Mouse (Mus musculus) frontal cortex, adult (tissue): Measurements from ENCODE around the gene Hoxb13.

ENCODE experiments used
- ATAC-seq: cut with Nextera tagmentation; 2 replicates; pipeline ENCODE4 v1.9.2; 2017; ENCODE audit warnings: mild to moderate bottlenecking, moderate library complexity, mixed read lengths; ENCODE audit not compliant: low TSS enrichment

Hoxb13 gene

DNA sequence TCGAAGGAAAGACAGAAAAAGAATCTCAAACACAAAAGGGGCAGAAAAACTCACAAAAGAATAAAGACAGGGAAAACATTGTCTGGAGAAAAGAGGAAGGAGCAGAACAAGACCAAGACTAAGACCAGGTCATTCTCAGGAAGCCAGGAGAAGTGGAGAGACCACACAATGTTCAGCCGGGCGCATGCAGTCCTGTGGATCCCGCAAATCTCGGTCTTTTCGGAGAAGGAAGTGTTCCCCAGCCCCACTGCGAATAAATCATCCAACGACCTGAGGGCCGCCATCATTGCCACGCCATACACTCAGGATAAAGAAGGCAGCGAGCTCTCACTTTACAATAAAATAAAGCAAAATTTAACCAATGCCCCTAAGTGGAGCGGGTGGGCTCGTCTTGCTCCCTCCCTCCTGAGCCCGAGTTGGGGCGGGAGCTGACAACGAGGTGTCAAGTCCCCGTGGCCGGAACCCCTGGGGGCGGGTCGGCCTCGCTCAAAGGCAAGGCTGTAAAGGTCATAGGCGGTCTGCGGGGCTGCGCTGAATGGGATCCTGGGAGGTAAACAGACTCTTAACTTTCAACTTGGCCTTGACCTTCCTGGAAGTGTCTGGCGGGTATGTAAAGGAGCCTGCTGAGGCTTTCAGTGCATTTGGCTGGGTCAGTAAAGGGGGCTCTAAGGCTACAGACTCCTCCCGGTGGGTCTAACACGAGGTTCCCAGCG, 4.2 kb upstream of the Hoxb13 start:
- no peak for ATAC-seq

DNA sequence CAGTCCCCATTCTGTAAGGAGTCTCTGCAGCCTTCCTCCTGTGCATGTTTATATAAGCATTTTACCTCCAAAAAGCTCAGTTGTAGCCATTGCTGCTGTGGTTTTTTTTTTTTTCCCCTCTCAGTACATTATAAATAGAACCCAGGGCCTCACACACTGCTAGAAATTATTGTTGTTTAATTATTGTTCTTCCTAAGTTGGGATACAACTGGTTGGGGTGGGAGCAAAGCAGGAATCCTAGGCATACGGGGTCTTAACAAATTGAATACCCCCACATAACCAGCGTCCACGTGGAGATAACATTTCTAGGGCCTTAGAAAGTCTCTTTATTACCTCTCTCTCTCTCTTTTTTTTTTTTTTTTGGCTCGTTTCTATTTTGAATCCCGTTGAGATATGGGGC, 3.0 kb upstream of the Hoxb13 start:
- ATAC-seq: no peak

DNA sequence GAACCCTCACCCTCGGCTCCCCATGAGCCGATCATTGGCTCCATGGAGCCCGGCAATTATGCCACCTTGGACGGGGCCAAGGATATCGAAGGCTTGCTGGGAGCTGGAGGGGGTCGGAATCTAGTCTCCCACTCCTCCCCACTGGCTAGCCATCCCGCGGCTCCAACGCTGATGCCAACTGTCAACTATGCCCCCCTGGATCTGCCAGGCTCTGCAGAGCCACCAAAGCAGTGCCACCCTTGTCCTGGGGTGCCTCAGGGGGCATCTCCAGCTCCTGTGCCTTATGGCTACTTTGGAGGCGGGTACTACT, 240 bp downstream of the Hoxb13 start:
- no peak for ATAC-seq

DNA sequence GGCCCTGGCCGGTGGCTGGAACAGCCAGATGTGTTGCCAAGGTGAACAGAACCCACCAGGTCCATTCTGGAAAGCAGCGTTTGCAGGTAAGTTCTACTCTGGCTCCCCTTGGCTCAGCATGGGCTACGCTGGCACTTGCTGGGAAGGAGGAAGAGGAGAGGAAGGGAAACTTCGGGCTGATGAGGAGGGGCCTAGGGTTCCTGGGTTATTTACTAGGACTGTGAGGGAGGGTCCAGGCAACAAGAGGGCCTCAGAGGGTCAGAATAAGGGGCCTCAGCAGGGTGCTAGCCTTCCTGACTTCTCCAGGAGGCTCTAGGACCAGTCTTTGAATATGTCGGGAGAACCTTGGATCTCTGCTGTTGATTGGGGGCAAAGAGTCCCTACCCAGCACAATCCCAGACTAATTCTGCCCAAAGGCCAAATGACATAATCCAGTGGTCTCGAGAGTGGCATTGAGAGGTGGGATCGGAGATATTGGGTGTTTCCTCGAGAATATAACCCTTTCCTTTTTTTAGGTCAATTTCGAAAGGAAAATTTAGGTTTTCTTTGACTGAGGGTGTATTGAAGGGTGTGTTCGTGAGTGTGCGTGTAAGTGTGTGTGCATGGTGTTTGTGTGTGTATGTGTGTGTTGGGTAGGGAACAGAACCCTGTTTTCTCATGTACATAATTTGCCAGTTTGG, 985 bp downstream of the Hoxb13 start:
- ATAC-seq: no peak

DNA sequence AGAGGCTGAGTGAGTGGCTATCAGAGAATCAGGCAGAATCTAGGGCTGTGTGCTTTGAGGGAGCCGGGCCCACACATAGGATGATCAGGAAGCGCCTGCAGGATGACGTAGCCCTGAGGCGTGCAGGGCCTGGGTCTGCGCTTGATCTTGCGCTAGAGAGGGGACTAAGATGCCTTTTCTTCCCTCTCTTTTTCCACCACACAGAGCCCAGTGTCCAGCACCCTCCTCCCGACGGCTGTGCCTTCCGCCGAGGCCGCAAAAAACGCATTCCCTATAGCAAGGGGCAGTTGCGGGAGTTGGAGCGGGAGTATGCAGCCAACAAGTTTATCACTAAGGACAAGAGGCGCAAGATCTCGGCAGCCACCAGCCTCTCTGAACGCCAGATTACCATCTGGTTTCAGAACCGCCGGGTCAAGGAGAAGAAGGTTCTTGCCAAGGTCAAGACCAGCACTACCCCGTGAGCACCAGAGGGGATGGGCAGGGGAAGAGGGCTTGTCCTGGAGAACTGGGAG, 1.7 kb downstream of the Hoxb13 start:
- ATAC-seq: no peak

DNA sequence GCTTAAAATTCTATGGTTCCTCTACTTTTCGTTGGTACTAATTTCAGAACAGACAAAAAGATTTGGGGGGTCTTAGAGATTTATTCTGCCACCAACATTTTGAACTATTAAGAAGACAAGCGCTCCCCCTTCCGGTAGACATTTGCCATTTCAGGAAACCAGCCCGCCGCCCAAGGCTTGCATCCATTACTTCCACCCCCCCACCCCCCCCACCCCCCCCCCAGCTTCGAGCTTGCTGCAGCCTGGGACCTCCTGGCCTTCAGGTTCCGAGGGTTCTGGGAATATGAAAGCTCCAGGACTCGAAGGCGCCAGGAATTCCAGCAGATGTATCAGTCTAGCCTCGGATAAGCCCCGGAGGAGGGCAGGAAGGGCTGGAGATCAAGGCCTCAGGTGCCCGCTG, 4.5 kb downstream of the Hoxb13 start:
- ATAC-seq: no peak

DNA sequence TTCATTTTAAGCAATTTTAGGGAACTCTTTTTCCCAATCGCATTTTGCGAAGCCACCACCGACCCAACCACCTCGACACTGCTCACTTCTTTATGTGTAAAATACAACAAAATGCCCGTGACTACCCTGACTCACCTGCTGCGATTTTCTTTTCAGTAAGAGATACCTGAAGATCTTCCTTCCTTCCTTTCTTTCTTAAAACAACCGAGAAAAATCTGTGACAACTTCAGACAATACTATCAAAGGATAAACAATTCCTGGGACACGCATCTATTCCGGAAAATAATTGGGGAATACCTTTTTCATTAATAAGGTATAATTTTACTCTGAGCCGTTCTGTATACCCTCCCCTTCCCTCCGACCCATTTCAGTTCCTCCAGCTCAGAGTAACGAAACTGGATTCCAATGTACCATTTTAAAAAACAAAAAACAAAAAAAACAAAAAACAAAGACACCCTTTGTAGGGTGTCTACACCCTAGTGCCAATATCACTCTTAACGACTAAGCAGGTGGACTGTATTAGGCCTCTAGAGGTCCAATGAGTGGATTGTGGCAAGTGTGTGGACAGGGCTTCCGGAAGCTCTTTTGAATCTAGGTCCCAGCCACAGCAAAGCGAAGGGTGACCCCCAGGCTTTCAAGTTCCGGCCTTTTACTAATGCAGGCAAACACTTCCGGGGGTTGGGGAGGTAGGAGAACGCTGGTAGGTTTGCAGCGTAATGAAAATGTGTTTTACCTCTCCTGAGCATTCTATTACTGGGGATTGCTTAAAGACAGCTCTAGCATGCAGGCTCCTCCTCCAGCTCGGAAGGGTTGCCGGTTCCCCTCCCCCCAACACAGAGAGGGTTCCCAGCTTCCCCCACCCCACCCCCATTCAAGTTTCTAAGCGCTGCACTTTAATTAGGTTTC, 5.3 kb downstream of the Hoxb13 start:
- no peak for ATAC-seq

DNA sequence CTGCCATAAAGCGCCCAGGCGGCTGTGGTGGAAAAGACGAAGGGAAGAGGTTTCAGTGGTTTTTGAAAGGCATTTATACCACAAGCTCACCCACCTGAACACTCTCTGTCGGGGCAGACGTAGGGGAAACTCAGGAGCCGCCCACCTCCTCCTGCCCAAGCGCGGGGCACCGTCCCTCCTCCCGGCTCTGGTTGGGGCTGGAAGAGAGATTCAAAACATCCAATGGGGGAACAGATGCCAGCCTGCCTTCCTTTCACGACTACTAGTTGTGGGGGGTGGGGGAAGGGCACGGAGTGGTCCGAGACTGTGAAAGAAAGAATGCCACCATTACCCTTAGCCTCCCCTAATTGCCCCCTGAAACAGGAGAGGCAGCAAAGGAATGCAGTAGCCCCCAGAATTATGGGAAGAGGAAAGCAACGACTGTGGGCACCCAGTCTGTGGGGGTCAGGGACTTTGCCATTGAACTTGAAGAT, 6.1 kb downstream of the Hoxb13 start:
- ATAC-seq: no peak

DNA sequence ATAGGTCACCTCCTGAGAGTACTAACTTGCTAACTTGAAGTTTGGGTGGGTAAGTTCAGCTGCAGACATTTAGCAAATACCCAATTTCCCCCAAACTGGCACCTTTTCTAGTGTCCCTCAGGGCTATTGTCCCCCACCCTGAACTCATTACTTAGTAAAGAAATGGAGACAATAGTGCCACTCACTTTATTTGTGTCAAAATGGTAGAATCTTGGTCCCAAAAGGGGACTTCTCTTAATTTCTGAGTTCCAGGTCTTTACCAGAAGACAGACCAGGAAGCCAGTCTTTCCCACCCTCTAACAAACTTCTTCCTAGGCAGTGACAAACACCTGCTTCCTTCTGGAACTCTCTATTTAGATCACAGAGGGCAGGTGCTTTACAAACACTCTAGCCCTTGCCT, 7.6 kb downstream of the Hoxb13 start:
- no peak for ATAC-seq

DNA sequence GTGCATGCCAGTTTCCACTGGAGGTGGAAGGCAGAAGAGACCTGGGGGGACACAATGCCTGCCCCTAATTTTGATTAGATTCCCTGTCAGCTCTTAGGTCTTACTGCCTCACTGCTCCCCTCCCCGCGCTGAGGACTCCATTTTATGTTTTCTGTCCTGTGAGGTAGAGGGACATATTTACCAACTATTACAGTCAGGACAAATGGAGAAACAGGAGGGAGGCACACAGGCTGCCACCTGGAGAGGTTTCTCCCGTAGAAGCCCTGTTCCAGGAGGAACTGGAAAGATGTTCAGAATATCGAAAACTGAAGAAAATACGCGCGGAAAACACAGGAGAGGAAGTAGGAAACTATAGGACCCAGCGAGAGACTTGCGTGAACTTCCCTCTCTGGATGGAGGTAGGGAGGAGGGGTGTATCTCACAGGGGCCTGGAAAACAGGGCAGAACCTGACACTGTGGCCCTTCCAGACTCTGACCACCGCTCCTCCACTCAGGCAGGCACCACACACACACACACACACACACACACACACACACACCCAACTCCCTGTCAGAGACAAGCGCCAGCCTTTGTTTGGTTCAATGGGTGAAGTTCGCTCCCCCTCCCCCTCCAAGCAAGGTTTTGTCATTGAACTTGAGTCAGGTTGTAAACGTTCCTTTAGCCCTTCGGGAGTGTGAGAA, 8.4 kb downstream of the Hoxb13 start:
- no peak for ATAC-seq

DNA sequence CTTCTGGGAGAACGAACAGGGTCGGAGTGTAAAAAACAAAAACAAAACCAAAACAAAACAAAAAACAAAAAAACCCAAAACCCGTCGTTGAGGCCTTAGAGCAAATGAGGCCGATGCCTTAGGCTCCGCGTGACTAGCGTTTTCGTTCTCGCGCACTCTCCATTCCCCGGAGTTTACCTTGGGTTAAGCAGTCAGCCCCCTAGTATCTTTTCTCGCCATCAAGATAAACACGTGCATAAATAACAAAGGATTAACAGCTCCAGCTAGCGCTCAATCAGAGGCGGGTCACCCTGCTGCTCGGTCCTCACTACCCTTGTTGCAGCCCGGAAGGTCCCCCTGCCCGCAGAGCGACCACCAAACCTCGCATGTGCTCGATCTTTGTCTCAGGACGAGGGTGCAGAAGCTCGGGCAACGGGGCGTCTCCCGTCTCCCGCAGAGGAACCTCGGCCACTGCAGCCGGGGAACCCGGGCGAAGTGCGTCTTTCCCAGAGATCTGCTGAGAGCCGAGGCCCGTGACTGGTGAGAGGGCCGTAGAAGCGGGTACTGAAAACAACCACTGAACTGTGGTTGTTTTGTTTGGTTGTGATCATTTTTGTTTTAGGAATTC, 9.2 kb downstream of the Hoxb13 start:
- ATAC-seq: no peak

DNA sequence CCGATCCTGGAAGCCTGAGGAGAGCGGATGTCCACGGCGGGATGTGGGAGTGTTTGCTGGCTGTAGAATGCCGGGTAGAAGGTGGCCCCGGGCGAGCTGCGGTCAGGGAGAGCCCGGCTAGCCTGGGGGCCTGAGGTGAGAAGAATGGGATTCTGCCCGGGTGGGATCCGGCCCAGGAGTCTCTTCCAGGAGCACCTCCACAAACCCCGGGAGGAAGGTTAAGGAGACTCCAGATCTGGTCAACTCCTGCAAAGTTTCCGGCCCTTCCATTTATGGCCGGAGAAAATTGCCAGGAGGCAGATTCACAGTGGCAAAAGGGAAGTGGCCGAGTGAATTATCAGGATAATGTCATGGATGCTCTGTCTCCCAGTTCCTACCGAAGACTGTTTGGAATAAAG, 9.7 kb downstream of the Hoxb13 start:
- ATAC-seq: no peak

DNA sequence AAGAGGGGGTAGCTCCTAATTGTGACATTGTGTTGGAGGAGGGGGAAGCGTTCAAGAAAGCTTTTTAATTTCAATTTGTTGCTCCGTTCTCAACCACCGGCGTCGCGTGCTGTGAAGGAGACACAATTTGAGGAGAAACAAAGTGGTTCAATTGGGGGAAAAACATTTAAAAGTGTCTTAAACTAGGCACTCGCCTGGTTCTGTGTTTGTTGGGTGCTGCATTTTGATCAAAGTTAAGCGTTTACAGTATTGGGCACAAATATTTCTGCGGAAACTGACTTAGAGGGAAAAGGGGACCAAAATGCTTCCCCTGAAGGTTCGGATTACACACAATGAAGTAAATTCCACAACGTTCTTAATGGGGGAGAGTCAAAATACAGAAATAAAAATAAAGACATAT, 10.2 kb downstream of the Hoxb13 start:
- no peak for ATAC-seq

DNA sequence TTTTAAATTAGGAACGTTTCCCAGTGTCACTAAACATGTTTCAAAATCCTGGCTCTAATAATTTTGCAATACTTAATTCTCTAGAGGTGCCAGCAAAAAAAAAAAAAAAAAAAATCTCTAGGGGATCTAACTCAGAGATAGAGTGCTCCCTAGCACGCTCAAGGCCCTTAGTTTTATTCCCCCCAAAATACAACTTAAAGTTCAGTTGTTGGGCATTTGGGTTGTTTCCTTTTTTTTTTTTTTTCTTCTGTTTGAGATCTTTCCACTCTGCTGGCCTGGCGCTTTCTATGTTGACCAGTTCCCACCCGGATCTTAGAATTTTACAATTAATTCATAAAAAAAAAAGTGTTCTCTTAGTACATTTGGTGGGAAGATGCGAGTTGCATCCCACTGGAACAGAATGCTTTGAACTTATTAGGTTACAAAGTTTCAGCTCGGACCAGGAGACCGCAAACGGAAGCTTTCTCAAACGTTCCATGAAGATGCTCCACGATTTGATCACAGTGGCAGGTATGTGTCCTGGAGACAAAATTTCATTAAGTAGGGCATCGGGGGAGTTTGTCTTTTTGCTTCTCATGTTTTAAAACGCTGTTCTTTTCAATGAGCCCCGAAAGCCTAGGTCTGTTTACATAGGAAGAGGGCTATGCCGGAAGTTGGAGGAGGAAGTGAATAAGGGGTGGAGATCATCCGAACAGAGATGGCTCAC, 11.5 kb downstream of the Hoxb13 start:
- no peak for ATAC-seq

DNA sequence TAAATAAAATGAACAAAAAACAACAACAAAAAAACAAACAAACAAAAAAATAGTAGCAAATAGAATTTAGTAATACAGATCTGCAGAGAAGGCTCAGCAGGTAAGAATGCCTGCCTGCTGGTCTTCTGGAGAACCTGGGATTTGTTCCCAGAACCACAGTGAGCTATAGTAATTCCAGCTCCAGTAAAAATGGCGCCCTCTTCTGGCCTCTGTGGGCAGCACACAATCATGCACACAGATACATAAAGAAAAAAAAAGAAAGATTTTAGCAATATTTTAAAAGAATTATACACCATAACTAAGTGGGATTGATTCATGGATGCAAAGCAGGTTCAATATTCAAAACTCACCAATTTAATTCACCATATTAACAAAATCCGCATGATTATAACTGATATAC, 29.7 kb downstream of the Hoxb13 start:
- ATAC-seq: no peak

DNA sequence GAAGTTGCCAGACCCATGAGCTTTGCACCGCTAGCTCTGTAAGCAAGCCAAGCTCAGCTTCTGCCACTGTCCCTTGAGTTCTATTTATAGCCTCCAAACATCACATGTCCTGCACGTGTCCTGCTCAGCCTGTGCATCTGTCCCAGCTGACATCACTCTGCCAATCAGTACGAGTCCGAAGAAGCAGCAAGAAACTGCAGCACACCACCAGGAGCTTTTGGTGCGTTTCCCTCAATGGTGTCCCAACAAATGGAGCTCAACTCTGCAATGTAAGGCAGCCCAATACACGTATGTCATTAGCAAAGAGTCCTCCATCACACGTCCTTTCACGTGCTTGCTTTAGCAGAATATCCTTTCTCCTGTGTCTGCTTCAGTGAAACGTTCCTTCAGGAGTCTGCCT, 33.6 kb downstream of the Hoxb13 start:
- ATAC-seq: no peak

DNA sequence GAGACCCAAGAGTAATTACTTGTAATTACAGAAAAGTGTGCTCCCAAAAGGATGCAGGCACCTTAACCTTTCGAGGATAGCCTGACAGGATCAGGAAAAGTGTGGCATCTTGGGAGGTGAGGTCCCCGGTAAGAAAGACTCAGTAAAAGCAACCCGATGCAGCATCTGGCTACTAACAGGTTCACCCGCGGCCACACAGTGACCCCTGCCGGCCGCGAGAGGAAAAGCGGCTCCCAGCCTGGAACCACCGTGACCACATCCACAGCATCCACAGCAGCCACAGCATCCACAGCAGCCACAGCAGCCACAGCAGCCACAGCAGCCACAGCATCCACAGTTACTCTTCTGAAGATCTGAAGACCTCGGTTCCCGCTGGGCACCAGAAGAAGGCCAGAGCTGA, 40.8 kb downstream of the Hoxb13 start:
- ATAC-seq: no peak

DNA sequence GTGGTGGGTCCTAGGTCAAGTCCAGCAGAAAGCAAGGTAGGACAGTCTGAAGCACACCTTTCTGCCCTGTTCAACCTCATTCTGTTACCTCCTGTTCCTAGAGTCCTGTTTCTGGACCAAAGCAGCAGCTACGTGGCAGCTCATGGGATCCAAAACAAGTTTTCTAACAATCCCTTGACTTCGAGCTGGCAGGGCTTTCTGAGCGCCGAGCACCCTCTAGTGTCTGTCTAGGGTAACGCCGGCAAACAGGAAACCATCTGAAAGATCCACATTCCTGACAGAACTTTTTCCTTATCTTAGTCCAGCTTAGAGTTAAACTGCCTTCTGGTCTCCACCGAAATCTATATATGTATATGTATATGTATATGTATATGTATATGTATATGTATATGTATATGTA, 46.1 kb downstream of the Hoxb13 start:
- ATAC-seq: no peak
